Mouse (Mus musculus): Measurements from ENCODE around the gene Zfp26. TPM values are rescaled to one million over a fixed set of nuclear protein-coding genes. Genes with fewer than 3 reads are reported as not detected.

The Zfp26 gene
- polyA plus RNA-seq, 2 experiments from 2014 or later, result 21.6 to 27.6 TPM

Other genes starting within 250 kb of the Zfp26 start
- not detected for gene Olfr871, start 248.0 kb downstream of the Zfp26 start, polyA plus RNA-seq (2017; shearing (Covaris generic))
- not detected for gene Olfr872, start 223.0 kb downstream of the Zfp26 start, polyA plus RNA-seq (2017; shearing (Covaris generic))
- not detected for gene Olfr39, start 177.8 kb downstream of the Zfp26 start, polyA plus RNA-seq (2017; shearing (Covaris generic))
- gene Olfr873, start 161.6 kb downstream of the Zfp26 start, polyA plus RNA-seq (2017; shearing (Covaris generic)), result not detected
- not detected for gene Olfr18, start 124.1 kb downstream of the Zfp26 start, polyA plus RNA-seq (2017; shearing (Covaris generic))
- gene Zfp560, start 75.0 kb downstream of the Zfp26 start, polyA plus RNA-seq (2017; shearing (Covaris generic)), result 10 to 100 TPM; 27.0 to 37.1 TPM
- gene Zfp426, start 32.6 kb upstream of the Zfp26 start, polyA plus RNA-seq (2017; shearing (Covaris generic)), result 10 to 100 TPM; 28.2 to 29.8 TPM
- gene Zfp266, start 61.3 kb upstream of the Zfp26 start, polyA plus RNA-seq (2017; shearing (Covaris generic)), result 10 to 100 TPM; 44.4 to 58.5 TPM
- gene Zfp846, start 121.1 kb upstream of the Zfp26 start, polyA plus RNA-seq (2017; shearing (Covaris generic)), result 10 to 100 TPM; 12.3 to 18.8 TPM
- 100 to 1,000 TPM; 274 to 342 TPM for gene Ubl5, start 182.7 kb upstream of the Zfp26 start, polyA plus RNA-seq (2017; shearing (Covaris generic))
- gene Fbxl12, start 184.6 kb upstream of the Zfp26 start, polyA plus RNA-seq (2017; shearing (Covaris generic)), result 10 to 100 TPM; 54.4 to 79.2 TPM
- 10 to 100 TPM; 19.7 to 22.9 TPM for gene Pin1, start 191.9 kb upstream of the Zfp26 start, polyA plus RNA-seq (2017; shearing (Covaris generic))

Measured in CD4-positive, CD25-positive, alpha-beta regulatory T cell, adult 4 months (primary cell).